Mouse (Mus musculus) c-Kit-positive CD71-negative TER-119-negative erythroid progenitor cells, embryonic 14.5 days (primary cell): ENCODE results near the gene Tspoap1.
A peak's percentile ranks its signal among the peaks of the same experiment; 100 is the strongest.

ENCODE experiments used
- DNase-seq: peaks from one replicate; pipeline ENCODE4 v3.0.0-alpha.2; 2013; ENCODE audit warnings: low read depth

Gene Tspoap1

DNA sequence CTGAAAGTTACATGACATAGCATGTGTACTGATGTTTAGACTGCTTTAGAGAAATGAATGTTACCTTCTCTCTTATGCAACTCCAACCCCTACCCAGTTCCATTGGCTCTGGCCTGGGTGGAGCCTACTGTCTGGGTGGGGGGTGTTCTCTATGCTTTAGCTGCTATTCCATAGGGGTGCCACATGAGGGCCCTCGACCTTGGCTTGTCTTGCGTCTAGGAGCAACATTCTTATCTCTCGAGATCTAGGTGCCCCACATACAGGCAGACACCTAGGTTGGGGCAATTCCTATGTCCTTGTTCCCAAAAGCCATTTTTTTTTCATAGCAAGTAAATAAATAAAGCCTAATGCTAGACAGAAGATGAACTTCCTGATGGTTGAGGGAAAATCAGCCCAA is 734 bp upstream of the Tspoap1 start:
- DNase-seq: no peak

DNA sequence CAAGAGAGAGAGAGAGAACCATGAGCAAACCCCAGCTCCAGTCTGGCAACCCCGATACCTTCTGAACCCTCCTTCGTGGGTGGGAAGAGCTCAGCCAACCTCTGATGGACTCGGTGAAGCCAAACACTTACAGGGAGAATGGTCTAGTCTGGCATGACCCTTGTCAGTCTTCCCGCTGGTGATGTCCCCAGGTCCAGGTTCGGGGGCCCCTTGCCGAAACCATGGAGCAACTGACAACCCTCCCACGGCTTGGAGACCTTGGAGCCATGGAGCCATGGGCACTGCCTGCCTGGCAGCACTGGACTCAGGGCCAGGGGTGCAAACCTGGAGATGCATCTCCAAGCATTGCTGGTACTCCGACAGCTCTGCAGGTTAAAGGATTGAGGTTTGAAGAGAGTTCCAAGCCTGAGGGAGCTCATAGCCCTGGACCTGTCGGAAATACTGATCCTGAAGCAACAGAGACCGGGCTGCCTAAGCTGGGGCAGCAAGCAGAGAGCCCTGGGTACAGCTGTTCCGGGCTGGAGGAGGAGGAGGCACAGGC is 910 bp downstream of the Tspoap1 start:
- DNase-seq: no peak

DNA sequence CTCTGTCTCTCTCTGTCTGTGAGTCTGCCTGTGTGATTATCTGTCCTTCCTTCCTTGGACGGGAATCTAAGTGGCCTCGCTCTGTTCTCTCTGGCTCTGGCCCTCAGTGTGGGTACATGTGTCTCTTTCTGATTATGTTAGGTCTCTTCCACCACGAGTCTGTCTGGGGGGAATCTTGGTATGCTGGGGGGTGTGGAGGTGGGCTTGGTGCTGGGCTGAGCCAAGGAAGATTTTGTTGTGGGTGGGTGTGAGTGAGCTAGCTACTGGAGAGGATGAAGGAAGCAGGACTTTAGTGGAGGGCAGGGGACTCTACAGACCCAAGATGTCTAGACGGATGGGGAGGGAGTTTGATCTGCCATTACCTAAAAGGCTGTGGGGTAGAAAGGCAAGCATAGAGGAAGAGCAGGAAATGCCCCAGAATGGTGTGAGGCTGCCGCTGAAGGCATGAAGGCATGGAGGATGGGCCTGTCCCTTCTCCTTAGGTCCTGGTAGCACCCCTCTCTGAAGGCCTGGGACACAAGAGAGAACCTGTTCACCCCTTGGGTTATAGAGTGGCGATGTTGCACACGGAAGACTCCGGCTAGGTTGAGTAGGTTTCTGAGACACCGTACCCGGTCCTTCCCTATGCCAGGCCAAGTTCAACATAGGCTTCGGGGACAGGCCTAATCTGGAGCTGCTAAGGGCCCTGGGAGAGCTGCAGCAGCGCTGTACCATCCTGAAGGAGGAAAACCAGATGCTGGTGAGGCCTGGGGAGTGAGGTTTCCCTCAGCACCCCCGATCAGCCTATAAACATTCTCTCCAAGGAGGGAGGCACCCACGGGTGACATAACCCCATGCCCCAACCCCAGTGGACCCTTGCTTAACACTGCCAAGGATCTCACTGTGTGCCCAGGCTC is 1.7 kb downstream of the Tspoap1 start:
- DNase-seq: no peak

DNA sequence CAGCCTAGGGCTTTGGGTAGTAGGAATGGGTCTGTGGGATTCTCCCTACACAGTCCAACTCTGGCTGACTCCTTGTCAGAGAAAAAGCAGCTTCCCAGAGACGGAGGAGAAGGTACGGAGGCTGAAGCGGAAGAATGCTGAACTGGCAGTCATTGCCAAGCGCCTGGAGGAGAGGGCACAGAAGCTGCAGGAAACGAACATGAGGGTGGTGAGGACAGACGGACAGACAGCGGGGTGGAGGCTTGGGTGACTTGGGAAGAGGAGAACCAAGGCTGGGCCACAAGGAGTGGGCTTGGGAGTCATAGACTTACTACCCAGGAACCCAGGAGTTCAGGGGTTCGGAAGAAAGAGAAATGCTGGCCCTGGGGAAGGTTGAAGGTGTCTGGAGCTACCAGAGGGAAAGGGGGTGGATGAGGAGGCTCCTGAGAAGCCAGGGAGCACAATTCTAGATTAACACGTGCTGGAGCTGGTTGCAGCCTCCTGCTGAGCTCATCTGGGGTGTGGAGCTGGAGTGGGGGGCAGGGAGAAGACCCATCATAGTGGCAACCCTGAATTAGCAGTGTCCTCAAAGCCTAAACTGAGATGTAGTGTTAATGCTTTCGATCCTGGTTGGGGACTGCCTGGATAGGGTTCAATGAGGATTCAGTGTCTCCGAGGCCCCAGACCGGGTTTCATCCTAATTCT is 2.5 kb downstream of the Tspoap1 start:
- no peak for DNase-seq

DNA sequence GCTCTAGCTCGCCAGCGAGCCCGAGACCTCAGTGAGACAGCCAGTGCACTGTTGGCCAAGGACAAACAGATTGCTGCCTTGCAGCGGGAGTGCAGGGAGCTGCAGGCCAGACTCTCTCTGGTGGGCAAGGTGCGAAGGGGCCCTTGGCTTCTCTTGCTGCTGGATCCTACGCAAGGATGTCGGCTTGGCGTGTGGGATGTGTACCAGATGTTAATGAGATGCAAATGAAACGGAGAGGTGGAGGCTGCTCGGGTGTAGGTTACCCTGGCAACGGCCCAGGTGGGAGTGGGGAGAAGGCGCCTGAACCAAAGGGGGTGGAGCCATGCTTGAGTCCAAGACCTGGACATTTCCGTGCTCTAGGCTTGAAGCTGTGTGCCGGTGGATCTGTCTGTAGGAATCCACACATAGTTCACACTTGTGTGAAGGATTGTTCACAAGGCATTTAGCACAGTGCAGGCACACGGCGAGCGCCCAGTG is 3.2 kb downstream of the Tspoap1 start:
- DNase-seq: no peak

DNA sequence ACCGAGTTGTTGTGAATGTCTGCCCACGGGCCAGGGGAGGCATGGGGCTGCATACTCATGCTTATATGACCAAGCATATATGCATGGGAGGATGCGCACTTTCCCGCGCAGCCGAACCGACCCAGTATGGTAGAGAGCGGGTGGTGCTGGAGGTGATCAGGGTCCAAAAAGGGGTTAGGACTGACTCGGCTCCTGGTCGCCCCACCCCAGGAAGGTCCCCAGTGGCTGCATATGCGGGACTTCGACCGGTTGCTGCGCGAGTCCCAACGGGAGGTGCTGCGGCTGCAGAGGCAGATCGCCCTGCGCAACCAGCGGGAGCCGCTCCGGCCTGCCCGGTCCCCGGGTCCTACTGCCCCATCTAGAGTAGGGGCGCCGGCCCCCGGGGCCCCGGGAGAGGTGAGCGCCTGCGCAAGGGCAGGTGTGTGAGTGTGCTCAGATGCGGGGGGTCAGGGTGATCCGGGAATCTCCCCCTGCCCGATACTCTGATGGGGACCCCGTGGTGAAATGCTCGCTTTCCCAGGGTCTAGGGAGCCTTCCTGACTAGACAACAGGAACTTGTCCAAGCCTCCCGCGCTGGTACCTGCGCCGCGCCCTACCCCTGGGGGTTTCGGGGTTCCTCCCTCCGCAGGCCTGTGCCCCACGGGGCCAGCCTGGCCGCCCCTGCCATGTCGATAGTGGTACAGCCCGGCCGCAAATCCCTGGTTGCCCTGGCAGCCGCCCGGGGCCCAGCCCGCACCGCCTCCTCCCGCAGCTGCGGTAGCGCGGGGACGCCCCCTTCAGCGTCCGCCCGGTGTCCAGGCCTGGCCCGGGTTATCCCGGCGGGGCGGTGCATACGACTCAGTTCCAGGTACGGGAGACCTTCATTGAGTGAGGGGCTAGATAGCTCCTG is 3.9 kb downstream of the Tspoap1 start:
- DNase-seq: no peak

DNA sequence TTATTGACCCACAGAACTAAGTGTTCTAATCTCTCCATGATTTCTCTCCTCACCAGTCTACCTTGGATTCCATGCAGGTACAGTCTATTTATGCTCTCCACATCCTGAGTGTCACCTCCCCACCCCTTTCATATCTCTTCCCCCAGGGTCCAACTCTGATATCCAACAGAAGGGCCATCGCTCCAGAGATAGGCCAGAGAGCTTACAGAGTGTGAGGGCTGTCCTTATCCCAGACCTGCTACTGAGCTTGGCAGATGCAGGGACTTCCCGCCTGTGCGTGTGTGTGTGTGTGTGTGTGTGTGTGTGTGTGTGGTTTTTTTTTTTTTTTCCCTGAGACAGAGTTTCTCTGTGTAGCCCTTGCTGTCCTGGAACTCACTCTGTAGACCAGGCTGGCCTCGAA is 8.4 kb downstream of the Tspoap1 start:
- no peak for DNase-seq

DNA sequence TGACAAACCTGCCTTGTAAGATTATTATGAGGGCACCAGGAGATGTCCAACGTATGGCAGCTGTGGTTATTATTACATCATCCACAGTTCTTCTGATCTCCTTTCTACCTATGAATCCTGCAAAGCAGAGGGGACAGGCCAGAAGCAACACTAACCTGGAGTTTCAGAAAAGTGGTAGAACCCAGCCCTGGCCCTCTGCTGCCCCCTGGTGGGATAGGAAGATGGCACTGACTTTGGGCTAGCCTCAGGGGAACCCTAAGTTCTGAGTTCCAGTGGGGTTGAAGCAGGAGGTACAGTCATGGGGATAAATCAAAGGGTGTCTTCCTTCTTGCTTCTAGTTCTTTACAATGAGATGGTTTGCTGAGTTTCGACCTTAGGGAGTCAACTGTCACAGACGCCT is 10.6 kb downstream of the Tspoap1 start:
- no peak for DNase-seq

DNA sequence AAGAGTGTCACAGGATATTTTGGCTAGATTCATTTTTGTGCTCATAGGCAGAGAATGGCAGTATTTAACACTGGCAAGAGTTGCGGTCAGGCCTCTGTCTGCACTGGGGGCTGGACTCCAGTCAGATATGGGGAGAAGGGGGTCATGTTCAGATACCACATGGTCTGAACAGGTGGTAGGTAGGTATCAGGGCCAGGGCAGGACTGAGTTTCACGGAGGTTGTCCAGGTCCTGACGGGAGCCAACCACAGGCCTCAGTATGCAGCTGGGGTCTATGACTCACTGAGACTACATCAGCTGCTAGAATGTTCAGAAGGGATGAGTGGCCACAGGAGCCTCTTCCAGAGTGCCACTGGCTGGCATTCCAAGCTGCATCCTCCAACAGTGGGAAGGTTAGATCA is 12.0 kb downstream of the Tspoap1 start:
- no peak for DNase-seq

DNA sequence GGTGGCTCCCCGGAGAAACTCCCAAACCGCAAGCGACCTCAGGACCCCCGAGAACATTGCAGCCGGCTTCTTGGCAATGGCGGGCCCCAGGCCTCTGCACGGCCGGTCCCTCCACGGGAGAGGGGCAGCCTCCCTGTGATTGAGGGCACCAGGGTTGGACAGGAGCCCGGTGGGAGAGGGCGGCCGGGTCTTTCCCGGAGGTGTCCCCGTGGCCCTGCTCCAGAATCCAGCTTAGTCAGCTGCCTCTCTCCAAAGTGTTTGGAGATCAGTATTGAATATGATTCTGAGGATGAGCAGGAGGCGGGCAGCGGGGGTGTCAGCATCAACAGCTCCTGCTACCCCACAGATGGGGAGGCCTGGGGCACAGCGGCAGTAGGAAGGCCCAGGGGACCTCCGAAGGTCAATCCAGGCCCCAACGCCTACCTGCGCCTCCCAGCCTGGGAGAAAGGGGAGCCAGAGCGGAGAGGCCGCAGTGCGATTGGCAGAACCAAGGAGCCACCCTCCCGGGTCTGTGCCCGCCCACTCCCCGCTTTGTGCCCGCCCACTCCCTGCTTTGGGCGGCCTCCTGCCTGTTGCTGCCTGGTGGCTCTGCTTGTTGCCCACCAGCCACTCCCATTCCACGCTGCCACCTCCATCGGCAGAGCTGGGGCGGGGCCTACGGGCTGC is 17.9 kb downstream of the Tspoap1 start:
- no peak for DNase-seq

DNA sequence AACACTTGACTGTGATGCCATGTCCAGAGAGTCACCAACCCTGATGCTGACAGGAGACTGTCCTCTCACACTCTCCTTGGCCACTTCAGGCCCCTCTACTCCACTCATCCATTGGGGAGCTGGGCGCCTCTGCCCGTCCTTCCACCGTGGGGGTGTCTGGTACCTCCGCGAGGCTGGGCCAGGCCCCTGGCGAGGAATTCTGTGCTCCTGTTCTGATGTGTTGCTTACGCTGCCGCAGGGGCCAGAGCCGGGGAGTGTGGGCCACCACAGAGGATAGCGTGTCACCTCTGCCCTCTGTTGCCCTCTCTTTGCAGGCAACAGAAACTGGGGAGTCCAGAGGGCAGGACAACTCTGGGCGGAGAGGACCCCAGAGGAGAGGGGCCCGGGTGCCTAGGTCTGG is 18.6 kb downstream of the Tspoap1 start:
- DNase-seq: no peak

DNA sequence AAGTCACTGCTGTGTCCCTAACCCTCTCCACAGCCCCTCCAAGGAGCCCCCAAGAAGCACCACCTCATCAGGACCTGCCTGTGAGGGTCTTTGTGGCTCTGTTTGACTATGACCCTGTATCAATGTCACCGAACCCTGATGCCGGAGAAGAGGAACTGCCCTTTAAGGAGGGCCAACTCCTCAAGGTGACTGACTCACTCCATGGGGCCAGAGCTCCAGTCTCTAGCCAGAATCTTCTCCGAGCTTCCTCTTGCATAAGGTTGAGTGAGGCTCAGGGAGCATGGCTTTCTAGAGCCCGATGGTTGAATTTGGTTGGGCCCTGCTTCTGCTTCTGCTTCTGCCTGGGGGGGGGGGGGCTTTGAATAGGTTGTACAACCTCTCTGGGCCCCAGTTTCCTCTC is 19.1 kb downstream of the Tspoap1 start:
- no peak for DNase-seq

DNA sequence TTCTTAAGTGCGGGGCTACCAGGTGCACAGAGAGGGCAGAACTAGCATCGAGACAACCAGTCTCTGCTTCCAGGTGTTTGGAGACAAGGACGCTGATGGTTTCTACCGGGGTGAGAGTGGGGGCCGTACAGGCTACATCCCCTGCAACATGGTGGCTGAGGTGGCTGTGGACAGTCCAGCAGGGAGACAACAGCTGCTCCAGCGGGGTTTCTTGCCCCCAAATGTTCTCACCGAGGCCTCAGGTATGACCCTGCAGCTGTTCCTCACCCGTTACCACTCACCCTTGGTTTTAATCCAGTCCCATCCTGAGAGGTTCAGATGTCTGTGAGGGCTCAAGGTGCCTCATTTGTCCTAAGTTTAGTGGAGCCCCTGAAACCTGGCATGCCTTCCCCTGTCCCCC is 19.8 kb downstream of the Tspoap1 start:
- DNase-seq: no peak

DNA sequence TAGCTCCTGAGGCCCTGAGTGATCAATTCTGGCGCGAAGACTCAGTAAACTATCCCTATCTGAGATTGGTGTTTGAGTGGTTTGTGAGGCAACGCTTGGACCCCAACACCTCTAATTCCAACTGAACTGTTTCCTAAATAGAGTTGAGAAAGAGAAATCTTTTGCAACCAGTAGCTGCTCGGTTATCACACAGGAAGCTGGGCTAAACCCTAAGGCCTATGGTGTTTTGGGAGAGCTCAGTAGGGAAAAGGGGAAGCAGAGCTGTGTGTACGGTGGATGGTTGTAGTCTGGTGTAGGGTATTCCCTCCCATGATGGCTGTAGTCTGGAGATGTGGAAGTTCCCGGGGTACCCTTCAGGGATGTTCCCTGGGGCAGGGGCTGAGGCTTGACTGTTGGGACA is 29.7 kb downstream of the Tspoap1 start:
- DNase-seq: no peak

DNA sequence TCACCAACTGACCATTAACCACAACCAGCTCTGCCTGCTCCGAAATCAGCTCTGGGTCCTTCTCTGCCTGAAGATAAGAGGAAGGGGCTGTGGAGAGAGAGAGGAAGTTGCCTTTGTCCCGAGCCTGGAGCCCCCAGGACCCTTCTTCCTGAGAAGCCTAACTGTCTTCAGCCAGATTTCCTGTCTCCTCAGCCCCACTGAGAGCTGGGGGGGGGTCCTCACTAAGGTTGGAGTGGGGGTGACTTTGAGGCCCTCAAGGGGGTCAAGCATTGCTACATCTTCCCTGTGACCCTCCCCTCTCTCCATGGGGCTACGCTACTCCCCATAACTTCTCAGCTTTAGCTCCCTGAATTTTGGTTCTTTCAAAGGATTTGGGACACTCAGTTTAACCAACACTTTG is 33.1 kb downstream of the Tspoap1 start, which contains the start of gene Mpo:
TSS of gene Mpo (plus strand) at position 122 of the 400 bp plus-strand sequence.
- no peak for DNase-seq

DNA sequence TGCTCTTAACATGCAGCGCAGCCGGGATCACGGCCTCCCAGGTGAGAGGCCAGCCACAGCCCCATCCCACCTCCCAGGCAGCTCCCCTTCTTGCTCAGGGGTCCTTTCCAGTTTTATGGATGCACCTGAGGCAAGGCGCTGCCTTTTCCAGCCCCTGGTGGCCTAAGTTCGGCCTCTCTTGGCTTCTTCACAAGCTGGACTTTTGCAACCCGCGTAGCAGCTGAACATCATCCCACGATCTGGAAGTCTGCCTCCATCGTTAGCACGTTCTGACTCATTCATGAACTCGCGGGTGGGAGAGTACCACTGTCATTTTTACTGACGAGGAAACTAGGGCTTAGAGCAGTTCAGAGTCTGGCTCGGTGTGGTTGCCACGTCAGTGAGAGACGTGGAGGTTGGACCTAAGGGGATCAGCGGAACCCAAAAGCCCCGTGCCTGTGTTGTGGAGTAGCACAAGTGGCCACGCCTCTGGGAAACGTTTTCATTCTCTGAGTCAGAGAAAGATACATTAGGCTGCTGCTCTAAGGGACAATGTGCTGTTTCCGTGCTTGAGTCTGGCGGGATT is 41.5 kb downstream of the Tspoap1 start:
- DNase-seq: no peak

DNA sequence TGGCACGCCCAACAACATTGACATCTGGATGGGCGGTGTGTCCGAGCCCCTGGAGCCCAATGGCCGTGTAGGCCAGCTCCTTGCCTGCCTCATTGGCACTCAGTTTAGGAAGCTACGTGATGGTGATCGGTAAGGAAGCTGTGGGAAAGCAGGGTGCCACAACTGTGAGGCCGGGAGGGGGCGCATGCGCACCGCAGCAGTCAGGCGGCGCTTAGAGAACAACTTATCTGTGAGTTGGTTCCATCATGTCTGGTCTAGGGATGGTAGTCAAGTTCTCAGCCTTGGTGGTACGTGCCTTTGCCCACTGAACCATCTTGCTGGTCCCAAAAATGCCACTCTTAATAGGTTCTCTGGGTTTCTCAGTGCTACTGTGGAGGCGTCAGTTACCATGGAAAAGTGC is 42.3 kb downstream of the Tspoap1 start:
- DNase-seq: no peak

DNA sequence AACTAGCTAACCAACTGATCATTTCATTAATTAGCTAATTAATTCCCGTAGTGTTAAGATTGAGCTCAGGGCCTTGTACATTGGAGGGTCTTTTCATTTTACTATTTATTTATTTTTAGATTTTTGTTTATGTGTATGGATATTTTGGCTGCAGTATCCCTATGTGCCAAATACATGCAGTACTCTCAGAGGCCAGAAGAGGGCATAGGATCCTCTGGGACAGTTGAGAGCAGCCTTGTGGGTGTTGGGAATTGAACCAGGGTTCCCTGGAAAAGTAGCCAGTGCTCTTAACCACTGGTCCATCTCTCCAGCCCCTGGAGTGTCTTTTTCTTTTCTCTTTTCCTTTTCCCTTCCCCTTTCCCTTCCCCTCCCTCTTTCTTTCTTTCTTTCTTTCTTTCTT is 45.1 kb downstream of the Tspoap1 start:
- peak; percentile 50 for DNase-seq

DNA sequence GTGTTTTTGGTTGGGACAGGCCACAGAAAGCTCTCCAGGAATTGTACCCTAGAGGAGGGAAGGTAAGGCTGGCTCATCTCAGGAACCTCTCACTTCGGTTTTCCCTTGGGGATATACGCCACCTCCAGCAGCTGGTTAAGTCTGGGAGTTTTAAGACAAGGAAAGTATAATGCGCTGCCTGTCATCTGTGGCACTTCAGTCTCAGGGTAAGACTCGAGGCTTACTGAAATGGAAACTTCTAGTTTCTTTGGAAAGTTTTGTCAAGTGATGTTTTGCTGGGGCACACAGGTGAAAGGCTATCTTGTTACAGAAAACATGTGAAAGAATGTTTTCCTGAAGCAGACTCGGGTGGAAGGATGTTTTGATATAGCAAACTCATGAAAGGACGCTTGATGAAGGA is 47.1 kb downstream of the Tspoap1 start:
- DNase-seq: no peak

DNA sequence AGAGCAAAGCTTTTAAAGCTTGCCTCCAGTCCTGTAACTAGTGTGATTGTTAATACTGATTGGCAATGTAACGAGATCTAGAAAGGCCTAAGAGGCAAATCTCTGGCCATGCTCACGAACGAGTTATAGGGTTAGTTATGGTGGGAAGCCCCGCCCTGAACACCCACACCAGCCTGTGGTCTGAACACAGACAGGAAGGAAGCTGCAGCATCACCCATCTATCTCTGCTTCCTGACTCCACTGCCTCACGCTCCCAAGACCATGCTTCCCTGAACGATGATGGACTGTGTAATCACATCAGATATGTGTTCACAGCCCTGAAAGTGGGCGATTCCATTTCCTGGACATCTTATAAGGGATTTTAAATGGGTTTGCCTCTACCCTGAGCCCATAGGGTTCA is 47.9 kb downstream of the Tspoap1 start:
- DNase-seq: no peak

DNA sequence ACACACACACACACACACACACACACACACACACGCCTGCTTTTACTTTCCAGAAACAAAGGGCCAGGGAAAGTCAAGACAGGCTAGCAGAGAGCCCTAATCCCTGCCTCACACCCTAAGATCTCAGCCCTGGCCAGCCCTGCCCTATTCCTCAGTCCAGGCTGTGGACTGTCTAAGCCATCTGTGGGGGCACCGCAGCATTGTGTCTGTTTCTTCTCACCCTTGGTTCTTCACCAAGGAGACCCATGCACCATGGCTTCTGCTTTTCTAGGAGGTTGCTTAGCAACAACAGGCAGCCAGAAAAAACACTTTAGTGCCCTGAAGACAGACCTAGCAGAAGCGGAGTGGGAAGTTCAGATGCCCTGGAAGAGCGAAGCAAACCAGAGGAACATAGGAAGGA is 51.1 kb downstream of the Tspoap1 start:
- DNase-seq: peak; percentile 48
